Mouse (Mus musculus) brain, embryonic 14.5 days (tissue): Measurements from ENCODE around the gene Naa40. TPM values are rescaled to one million over a fixed set of nuclear protein-coding genes. Genes with fewer than 3 reads are reported as not detected.
A peak's percentile ranks its signal among the peaks of the same experiment; 100 is the strongest.

Experiments
- DNase-seq: peaks from one replicate; pipeline ENCODE4 v3.0.0-alpha.2; 2011; ENCODE audit warnings: low read depth
- CTCF ChIP-seq: fragments of 200-500 bp; IDR thresholded peaks from 2 replicates; pipeline ENCODE4 v1.5.1; 2012; ENCODE audit warnings: inconsistent platforms, mild to moderate bottlenecking, moderate library complexity, borderline replicate concordance; ENCODE audit not compliant: insufficient read depth, insufficient read length; ENCODE audit errors: extremely low read depth
- POLR2A ChIP-seq: fragments of 200-500 bp; IDR thresholded peaks from 2 replicates; pipeline ENCODE4 v1.6.1; 2012; ENCODE audit warnings: mild to moderate bottlenecking, inconsistent platforms, borderline replicate concordance; ENCODE audit not compliant: poor library complexity, insufficient read depth, insufficient read length, severe bottlenecking; ENCODE audit errors: extremely low read depth
- polyA plus RNA-seq: library from polyadenylated mRNA; depleted of rRNA; stranded (reverse); fragments of >200 nt; gene quantifications from 2 replicates; pipeline ENCODE4 v1.2.3, GENCODE M21; 2012; rRNA removed

Gene Naa40
- 74.8 and 79.2 TPM in 2 replicates for polyA plus RNA-seq

DNA sequence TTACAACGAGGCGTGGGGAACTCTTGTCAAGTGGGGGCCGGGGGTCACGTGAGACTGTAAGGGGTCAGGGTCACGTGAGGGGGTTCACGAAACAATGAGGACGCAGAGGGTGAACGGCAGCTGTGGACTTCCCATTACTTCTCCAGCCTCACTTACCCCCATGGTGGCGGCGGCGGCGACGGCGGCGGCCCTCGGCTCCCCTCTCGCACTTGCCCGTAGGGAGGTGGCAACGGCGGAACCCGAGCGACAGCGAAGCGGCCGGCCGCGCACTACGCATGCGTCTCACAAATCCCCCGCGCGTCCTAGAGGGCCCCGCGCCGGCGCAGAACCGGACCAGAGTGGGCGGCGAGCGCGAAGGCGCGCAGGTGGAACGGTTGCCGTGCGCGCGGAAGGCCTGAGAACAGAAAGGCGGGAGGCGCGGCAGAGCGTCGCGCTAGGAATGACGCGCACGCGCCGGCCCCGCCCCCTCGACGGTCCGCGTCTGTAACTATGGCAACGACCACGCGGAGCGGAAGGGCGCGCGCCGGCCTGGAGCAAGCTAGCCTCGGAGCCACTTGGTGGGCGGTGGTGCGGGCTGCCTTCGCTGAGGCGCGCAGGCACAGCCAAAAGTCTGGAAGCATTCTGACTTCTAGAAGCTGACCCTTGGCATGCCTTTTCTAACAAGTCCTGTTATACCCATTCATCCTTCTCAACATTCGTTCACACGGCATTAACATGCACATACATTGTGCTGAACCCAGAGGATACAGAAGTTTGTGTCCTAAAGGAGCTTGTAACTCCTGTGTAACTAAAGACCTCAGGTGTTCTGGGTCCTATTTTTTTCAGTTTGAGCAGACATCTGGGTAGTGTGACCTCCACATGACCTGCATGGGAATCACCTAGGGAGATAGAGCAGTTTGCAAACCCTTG is at the start of gene Naa40:
Gene Naa40 (minus strand): TSS at position 402 of the 909 bp plus-strand sequence.
- peak; percentile 98 for DNase-seq
- TF ChIP-seq CTCF (no peak), POLR2A (peak; percentile 69)

- TF ChIP-seq CTCF (no peak), POLR2A (no peak)
- DNase-seq, result no peak
These were observed 48.8 kb upstream of the Naa40 start for GRCm38 (mm10) chr19:7289767-7290166.

DNA sequence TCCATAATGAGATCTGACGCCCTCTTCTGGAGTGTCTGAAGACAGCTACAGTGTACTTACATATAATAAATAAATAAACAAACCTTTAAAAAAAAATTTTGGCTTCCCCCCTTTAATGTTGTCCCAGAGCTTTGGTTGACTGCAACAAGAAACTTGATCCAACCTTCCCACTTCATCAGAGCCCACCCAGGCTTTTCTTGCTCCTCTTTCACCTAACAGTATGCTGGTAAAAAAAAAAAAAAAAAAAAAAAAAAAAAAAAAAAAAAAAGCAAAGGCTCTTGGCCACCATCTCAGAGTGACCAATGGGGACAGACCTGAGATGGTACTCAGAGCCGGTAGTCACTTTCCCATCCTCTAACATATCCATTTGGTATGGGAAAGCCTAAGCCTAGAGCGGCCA is 47.3 kb upstream of the Naa40 start:
- DNase-seq, result no peak
- TF ChIP-seq POLR2A, result no peak
- no peak for TF ChIP-seq CTCF

GRCm38 (mm10) chr19:7286563-7287315 is 45.8 kb upstream of the Naa40 start:
- TF ChIP-seq POLR2A (no peak), CTCF (no peak)
- DNase-seq, result no peak

DNA sequence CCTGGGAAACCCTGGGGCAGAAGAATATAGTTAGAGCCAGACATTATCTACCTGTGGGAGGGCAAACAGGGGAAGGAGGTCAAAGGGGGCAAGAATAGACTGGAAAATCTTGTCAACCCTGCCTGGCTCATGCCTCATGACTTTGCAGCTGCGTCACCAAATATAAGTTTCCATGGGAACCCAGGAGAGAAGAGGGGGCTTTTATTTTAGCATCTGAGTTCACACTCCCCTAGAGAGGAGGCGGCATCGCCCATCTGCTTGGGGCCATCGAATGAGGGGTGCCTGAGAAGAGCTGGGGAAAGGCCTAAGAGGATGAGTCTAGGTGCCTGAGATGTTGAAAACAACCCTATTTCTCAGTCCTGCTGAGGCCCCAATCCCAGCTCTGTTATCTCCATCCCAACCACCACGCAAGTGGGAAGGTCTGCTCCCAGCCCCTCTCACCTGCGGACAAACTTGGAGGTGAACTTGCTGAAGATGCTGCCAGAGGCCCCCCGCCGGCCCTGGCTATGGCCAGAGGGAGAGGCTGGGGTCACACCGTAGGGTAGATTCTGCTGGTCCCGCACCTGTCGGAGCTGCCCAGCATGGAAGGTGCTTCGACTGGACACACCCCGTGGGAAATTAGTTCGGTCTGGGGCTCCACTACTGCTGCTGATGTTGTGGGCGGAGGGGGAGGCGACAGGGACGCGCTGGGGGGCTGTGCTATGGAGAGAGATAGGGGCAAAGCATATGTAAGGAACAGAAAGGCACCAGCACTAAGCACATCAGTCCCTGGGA is 39.8 kb upstream of the Naa40 start:
- no peak for DNase-seq
- no peak for TF ChIP-seq CTCF
- TF ChIP-seq POLR2A, result no peak

- DNase-seq, result peak; percentile 69
- TF ChIP-seq POLR2A, result no peak
- TF ChIP-seq CTCF, result peak; percentile 63; the same call in 1 of the 2 replicates
These were observed 38.1 kb upstream of the Naa40 start for GRCm38 (mm10) chr19:7279114-7279513.

- no peak for TF ChIP-seq POLR2A
- TF ChIP-seq CTCF, result no peak
- no peak for DNase-seq
These were observed 37.4 kb upstream of the Naa40 start for GRCm38 (mm10) chr19:7278200-7278906.

DNA sequence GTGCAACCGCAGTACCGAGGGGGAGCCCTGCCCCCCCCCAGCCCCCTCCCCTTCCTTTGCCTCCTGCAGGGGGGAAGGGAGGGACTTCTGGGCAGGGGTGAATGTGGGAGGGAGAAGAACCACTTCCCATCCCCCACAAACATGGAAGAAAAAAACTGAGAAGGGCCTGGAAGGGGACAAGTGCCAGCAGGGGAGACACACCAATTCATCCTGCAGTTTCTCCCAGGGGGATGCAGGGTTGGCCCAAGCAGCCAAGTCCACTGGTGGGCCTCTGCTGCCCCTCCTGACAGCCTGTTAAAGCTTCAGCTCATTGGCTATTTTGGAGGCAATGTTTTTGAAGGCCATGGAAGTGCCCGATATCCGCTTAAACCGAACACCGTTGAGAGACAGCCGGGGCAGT is 35.8 kb upstream of the Naa40 start:
- peak; percentile 53 for DNase-seq
- no peak for TF ChIP-seq CTCF
- TF ChIP-seq POLR2A, result no peak

DNA sequence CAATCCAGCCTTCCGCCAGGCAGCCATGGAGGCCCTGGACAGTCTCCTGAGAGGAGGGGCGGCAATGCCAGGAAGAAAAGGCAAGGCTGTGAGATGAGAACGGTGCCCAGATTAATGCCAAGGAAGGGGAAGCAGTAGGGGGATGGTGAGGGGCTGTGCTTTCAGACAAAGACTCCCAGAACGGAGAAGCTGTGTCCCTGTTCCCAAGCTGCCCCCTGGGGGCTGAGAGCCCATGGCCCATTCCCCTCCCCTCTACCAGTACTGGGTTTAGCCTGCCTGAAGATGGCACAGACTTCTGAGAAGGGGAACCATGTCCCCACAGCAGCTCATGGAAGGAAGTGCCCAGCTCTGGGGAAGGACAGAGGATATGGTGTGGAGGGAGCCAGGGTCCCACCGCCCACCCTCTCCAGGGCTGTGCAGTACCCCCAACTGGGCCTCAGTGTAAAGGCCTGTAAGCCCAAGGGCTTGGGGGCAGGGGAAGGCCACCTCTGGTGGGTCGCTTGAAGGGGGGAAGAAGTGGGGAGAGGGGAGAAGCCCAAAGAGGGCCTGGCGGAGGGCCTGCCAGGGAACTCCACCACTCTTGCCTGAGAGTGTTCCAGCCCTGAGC is 35.2 kb upstream of the Naa40 start:
- TF ChIP-seq POLR2A (no peak), CTCF (no peak)
- DNase-seq, result peak; percentile 71

DNA sequence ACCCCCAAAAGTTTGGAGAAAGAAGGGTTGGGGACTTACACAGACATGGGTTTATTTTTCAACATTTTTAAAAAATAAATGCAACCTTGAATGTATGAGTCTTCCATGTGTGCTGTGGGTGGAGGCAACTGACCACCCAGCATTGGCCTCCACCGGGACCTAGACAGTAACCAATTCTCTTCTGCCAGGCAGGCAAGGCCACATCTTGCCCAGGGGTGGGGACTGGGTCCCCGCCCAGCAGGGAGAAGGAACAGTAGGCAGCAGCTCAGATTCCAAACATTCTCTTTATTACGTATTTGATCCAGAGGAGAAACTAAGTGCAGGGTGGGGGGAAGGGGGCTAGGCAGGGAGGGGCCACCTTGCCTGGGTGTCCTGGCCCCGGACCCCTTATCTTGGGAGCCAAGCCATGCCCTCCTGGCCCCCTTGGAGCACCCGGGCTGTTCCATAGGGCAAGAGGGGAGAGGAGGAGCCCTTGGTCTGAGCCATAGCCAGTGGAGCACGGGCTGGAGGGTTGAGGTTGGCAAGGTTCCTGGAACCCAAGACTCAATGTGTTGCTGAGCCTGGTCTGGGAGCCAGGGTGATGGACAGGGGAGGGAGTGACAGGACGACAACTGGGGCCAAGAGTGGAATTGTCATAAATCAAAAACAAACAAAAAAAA is 34.3 kb upstream of the Naa40 start:
- TF ChIP-seq CTCF (no peak), POLR2A (no peak)
- peak; percentile 70 for DNase-seq

- DNase-seq, result peak; percentile 89
- TF ChIP-seq POLR2A (no peak), CTCF (no peak)
These were observed 33.5 kb upstream of the Naa40 start for GRCm38 (mm10) chr19:7274326-7274990.
